Mouse (Mus musculus) gastrocnemius, adult 2 months (tissue): ENCODE data around the gene Abhd11. TPM values are rescaled to one million over a fixed set of nuclear protein-coding genes. Genes with fewer than 3 reads are reported as not detected.
A peak's percentile ranks its signal among the peaks of the same experiment; 100 is the strongest.

Experiments used
- DNase-seq: peaks from one replicate; pipeline ENCODE4 v3.0.0; 2022
- H3K27ac ChIP-seq: fragments of 200-600 bp; 2 replicates; pipeline ENCODE4 v1.8.1; 2022; ENCODE audit warnings: mild to moderate bottlenecking
- H3K4me3 ChIP-seq: fragments of 200-600 bp; 2 replicates; pipeline ENCODE4 v1.8.1; 2022; ENCODE audit warnings: mild to moderate bottlenecking, moderate library complexity
- CTCF ChIP-seq: fragments of 200-600 bp; IDR thresholded peaks from 2 replicates; pipeline ENCODE4 v1.8.1; 2022; ENCODE audit warnings: antibody characterized with exemption, mild to moderate bottlenecking, moderate library complexity
- intact Hi-C: fragments of 180-260 bp; cut with DNase I; formaldehyde crosslinking; loops from one replicate; pipeline ENCODE4 v1.15.1; 2025
- total RNA-seq, 2 experiments: library from RNA; stranded (reverse); gene quantifications; 2 replicates each; pipeline ENCODE4 v1.2.3; 2021

The Abhd11 gene
- total RNA-seq, 2 experiments from 2014 or later: 45.5 to 56.8 TPM

- H3K4me3 ChIP-seq: no peak overlapping the region
- no peak overlapping the region for H3K27ac ChIP-seq
- peak; percentile 87 for DNase-seq
- TF ChIP-seq CTCF: no peak; the same call in none of the 2 replicates
- intact Hi-C loops: loop anchor here (5.0 kb wide), 2 partner anchors 87 to 177 kb away; no protein-coding TSS in a partner anchor
These were observed 6.5 kb downstream of the Abhd11 start for GRCm38 (mm10) chr5:135015497-135015896.

- intact Hi-C loops: loop anchor here (5.0 kb wide), 2 partner anchors 86 to 176 kb away; no protein-coding TSS in a partner anchor
- Histone ChIP-seq H3K27ac (no peak overlapping the region), H3K4me3 (no peak overlapping the region)
- DNase-seq: no peak
- peak; percentile 42 for TF ChIP-seq CTCF
These were observed 7.3 kb downstream of the Abhd11 start for GRCm38 (mm10) chr5:135016224-135016759.

- peak; percentile 51 for DNase-seq
- H3K27ac ChIP-seq: no peak overlapping the region
- intact Hi-C loops: no loop called here
- TF ChIP-seq CTCF: no peak
- no peak overlapping the region for H3K4me3 ChIP-seq
These were observed 12.9 kb downstream of the Abhd11 start for GRCm38 (mm10) chr5:135021814-135022213.

- peak within 1 kb of the TSS; percentile 78 for H3K27ac ChIP-seq
- DNase-seq: peak; percentile 92
- H3K4me3 ChIP-seq: peak within 1 kb of the TSS; percentile 91
- intact Hi-C loops: no loop called here
- no peak for TF ChIP-seq CTCF
These were observed 14.6 kb downstream of the Abhd11 start, which contains the start of gene Stx1a for GRCm38 (mm10) chr5:135023344-135024173. Gene Stx1a, plus strand, starts transcription at chr5:135023482.

GRCm38 (mm10) chr5:135024665-135025224 lies 15.8 kb downstream of the Abhd11 start:
- H3K4me3 ChIP-seq: no peak overlapping the region
- intact Hi-C loops: no loop called here
- no peak for DNase-seq
- no peak overlapping the region for H3K27ac ChIP-seq
- TF ChIP-seq CTCF: no peak

- intact Hi-C loops: no loop called here
- Histone ChIP-seq H3K4me3 (no peak overlapping the region), H3K27ac (no peak overlapping the region)
- no peak for TF ChIP-seq CTCF
- DNase-seq: no peak
These were observed 16.9 kb downstream of the Abhd11 start for GRCm38 (mm10) chr5:135025899-135026298.

- H3K27ac ChIP-seq: 0 out of 2 replicates have a peak overlapping the region, but pooled peaks have one; percentile 0
- intact Hi-C loops: no loop called here
- peak; percentile 72 for DNase-seq
- TF ChIP-seq CTCF: no peak
- H3K4me3 ChIP-seq: peak overlapping the region; percentile 30
These were observed 20.3 kb downstream of the Abhd11 start for GRCm38 (mm10) chr5:135029007-135029854.

GRCm38 (mm10) chr5:135032581-135032980 lies 23.6 kb downstream of the Abhd11 start:
- Histone ChIP-seq H3K27ac (no peak overlapping the region), H3K4me3 (no peak overlapping the region)
- no peak for DNase-seq
- intact Hi-C loops: no loop called here
- TF ChIP-seq CTCF: no peak

GRCm38 (mm10) chr5:135034593-135034992 lies 25.6 kb downstream of the Abhd11 start:
- intact Hi-C loops: no loop called here

GRCm38 (mm10) chr5:135035608-135036359 lies 26.8 kb downstream of the Abhd11 start:
- Histone ChIP-seq H3K4me3 (no peak overlapping the region), H3K27ac (no peak overlapping the region)
- intact Hi-C loops: no loop called here
- no peak for DNase-seq
- TF ChIP-seq CTCF: no peak

More at GRCm38 (mm10) chr5:135034593-135034992, 25.6 kb downstream of the Abhd11 start:
- H3K4me3 ChIP-seq: no peak overlapping the region
- H3K27ac ChIP-seq: no peak overlapping the region
- peak; percentile 50; the same call in 1 of the 2 replicates for TF ChIP-seq CTCF
- DNase-seq: no peak

- Histone ChIP-seq H3K4me3 (no peak overlapping the region), H3K27ac (no peak overlapping the region)
- intact Hi-C loops: no loop called here
- TF ChIP-seq CTCF: no peak
- no peak for DNase-seq
These were observed 29.0 kb downstream of the Abhd11 start for GRCm38 (mm10) chr5:135037946-135038345.
